Mouse (Mus musculus): ENCODE data around the gene Ccdc162.
A peak's percentile ranks its signal among the peaks of the same experiment; 100 is the strongest.

Ccdc162 gene

GRCm38 (mm10) chr10:41489708-41490517 lies 226.5 kb downstream of the Ccdc162 start, which contains the start of the genes Smpd2 and Ppil6:
Smpd2 (minus strand) TSS chr10:41490369.
Ppil6 (plus strand) TSS chr10:41490439.
- DNase-seq (ENCODE audit: extremely low spot score, low spot score), result peak; percentile 96

- DNase-seq (ENCODE audit: extremely low spot score, low spot score), result peak; percentile 21
These were observed 227.1 kb downstream of the Ccdc162 start for GRCm38 (mm10) chr10:41489294-41489693.

GRCm38 (mm10) chr10:41488877-41489276 lies 227.6 kb downstream of the Ccdc162 start:
- DNase-seq (ENCODE audit: extremely low spot score, low spot score), result peak; percentile 31
